Mouse (Mus musculus): ENCODE measurements around the gene Tenm1. TPM values are rescaled to one million over a fixed set of nuclear protein-coding genes. Genes with fewer than 3 reads are reported as not detected.

Gene Tenm1
- polyA plus RNA-seq, 1 experiment from 2014 or later = 0.72 TPM

DNA sequence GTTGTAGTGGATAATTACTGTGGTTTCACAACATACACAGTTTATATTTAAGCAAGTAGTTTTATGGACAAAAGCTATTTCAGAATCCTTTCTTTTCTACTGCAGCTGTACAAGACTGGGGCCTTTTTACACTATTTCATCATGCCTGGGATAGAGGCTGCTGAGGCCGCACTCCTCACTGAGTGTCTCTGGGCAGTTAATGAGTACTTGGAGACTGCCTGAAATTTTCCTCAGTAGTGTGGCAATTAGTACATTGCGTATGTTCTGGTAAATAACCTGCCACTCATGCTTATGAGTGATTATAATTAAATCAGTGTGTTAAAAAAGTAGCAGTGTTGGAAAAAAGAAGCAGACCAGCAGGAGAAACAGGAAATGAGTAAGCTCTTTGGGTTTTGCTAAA lies 442.8 kb downstream of the Tenm1 start:
- Histone ChIP-seq H3K27ac (ENCODE audit: low read length) (no peak overlapping the region), H3K9ac (replicated peaks; ENCODE audit: low read length) (no peak overlapping the region), H3K4me2 (replicated peaks; ENCODE audit: low read depth, low read length) (no peak overlapping the region), H3K9me3 (ENCODE audit: low read length) (no peaks in the 10 kb centered on the region), H3K36me3 (ENCODE audit: insufficient read depth, low read length) (no peaks in the 10 kb centered on the region), H3K4me1 (ENCODE audit: insufficient read depth, low read length) (no peaks in the 10 kb centered on the region), H3K4me3 (ENCODE audit: low read length) (no peak overlapping the region), H3K27me3 (ENCODE audit: insufficient read depth, low read length) (no peaks in the 10 kb centered on the region)
- ATAC-seq (ENCODE audit: low FRiP score, low TSS enrichment) = no peak
- 80% methylated on average over 2 of the region's 2 CpGs for WGBS

- 0% methylated on average over 1 of the region's 1 CpGs for WGBS
- Histone ChIP-seq H3K9me3 (ENCODE audit: low read length) (no peaks in the 10 kb centered on the region), H3K9ac (replicated peaks; ENCODE audit: low read length) (no peak overlapping the region), H3K4me1 (ENCODE audit: insufficient read depth, low read length) (no peaks in the 10 kb centered on the region), H3K27me3 (ENCODE audit: insufficient read depth, low read length) (no peaks in the 10 kb centered on the region), H3K4me3 (ENCODE audit: low read length) (no peak overlapping the region), H3K36me3 (ENCODE audit: insufficient read depth, low read length) (no peaks in the 10 kb centered on the region), H3K4me2 (replicated peaks; ENCODE audit: low read depth, low read length) (no peak overlapping the region), H3K27ac (ENCODE audit: low read length) (no peak overlapping the region)
- ATAC-seq (ENCODE audit: low FRiP score, low TSS enrichment) = no peak
Observed at GRCm38 (mm10) chrX:42973562-42973961, 455.4 kb downstream of the Tenm1 start.

GRCm38 (mm10) chrX:42967611-42968010 lies 461.3 kb downstream of the Tenm1 start:
- Histone ChIP-seq H3K4me3 (ENCODE audit: low read length) (no peak overlapping the region), H3K36me3 (ENCODE audit: insufficient read depth, low read length) (no peaks in the 10 kb centered on the region), H3K27me3 (ENCODE audit: insufficient read depth, low read length) (no peaks in the 10 kb centered on the region), H3K9ac (replicated peaks; ENCODE audit: low read length) (no peak overlapping the region), H3K9me3 (ENCODE audit: low read length) (no peaks in the 10 kb centered on the region), H3K27ac (ENCODE audit: low read length) (no peak overlapping the region), H3K4me1 (ENCODE audit: insufficient read depth, low read length) (no peaks in the 10 kb centered on the region), H3K4me2 (replicated peaks; ENCODE audit: low read depth, low read length) (no peak overlapping the region)
- ATAC-seq (ENCODE audit: low FRiP score, low TSS enrichment) = no peak
- WGBS = 69% methylated on average over 5 of the region's 5 CpGs

- Histone ChIP-seq H3K9me3 (ENCODE audit: low read length) (no peaks in the 10 kb centered on the region), H3K4me3 (ENCODE audit: low read length) (no peak overlapping the region), H3K4me2 (replicated peaks; ENCODE audit: low read depth, low read length) (no peak overlapping the region), H3K27me3 (ENCODE audit: insufficient read depth, low read length) (no peaks in the 10 kb centered on the region), H3K36me3 (ENCODE audit: insufficient read depth, low read length) (no peaks in the 10 kb centered on the region), H3K9ac (replicated peaks; ENCODE audit: low read length) (no peak overlapping the region), H3K4me1 (ENCODE audit: insufficient read depth, low read length) (no peaks in the 10 kb centered on the region), H3K27ac (ENCODE audit: low read length) (no peak overlapping the region)
- no peak for ATAC-seq (ENCODE audit: low FRiP score, low TSS enrichment)
- WGBS = 86% methylated on average over 1 of the region's 1 CpGs
Observed at GRCm38 (mm10) chrX:42861731-42862130, 567.2 kb downstream of the Tenm1 start.

DNA sequence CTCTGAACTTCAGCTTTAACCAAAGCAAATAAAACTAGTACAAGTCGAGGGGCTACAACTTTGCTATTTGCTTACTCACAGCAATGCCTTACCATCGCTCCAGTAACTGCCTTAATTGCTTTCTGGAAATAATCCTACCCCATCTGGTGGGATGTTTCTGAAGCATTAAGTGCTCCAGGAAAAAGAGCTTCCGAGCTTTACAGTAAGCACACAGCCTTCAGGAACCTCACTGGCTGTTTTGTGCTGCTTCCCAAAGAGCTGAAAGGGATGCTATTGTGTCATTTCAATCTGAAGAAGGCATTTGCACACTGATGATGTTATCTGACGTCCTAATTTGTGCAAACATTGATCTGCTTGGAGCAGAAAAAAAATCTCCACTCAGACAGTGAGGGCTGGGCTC lies 647.4 kb downstream of the Tenm1 start:
- Histone ChIP-seq H3K4me3 (ENCODE audit: low read length) (no peak overlapping the region), H3K27ac (ENCODE audit: low read length) (no peak overlapping the region), H3K27me3 (ENCODE audit: insufficient read depth, low read length) (no peaks in the 10 kb centered on the region), H3K4me1 (ENCODE audit: insufficient read depth, low read length) (no peaks in the 10 kb centered on the region), H3K36me3 (ENCODE audit: insufficient read depth, low read length) (no peaks in the 10 kb centered on the region), H3K4me2 (replicated peaks; ENCODE audit: low read depth, low read length) (no peak overlapping the region), H3K9me3 (ENCODE audit: low read length) (no peaks in the 10 kb centered on the region), H3K9ac (replicated peaks; ENCODE audit: low read length) (no peak overlapping the region)
- ATAC-seq (ENCODE audit: low FRiP score, low TSS enrichment) = no peak
- WGBS = 55% methylated on average over 4 of the region's 4 CpGs

- WGBS = 87% methylated on average over 3 of the region's 3 CpGs
- H3K27ac ChIP-seq (ENCODE audit: low read length) = no peak overlapping the region
Observed at GRCm38 (mm10) chrX:42718078-42718785, 710.7 kb downstream of the Tenm1 start.

GRCm38 (mm10) chrX:42700291-42700690 lies 728.6 kb downstream of the Tenm1 start:
- Histone ChIP-seq H3K9me3 (ENCODE audit: low read length) (no peaks in the 10 kb centered on the region), H3K4me2 (replicated peaks; ENCODE audit: low read depth, low read length) (no peak overlapping the region), H3K27ac (ENCODE audit: low read length) (no peak overlapping the region), H3K27me3 (ENCODE audit: insufficient read depth, low read length) (no peaks in the 10 kb centered on the region), H3K4me3 (ENCODE audit: low read length) (no peak overlapping the region), H3K4me1 (ENCODE audit: insufficient read depth, low read length) (no peaks in the 10 kb centered on the region), H3K9ac (replicated peaks; ENCODE audit: low read length) (no peak overlapping the region), H3K36me3 (ENCODE audit: insufficient read depth, low read length) (no peaks in the 10 kb centered on the region)
- no peak for ATAC-seq (ENCODE audit: low FRiP score, low TSS enrichment)
- WGBS = 45% methylated on average over 3 of the region's 3 CpGs

More at GRCm38 (mm10) chrX:42718078-42718785, 710.7 kb downstream of the Tenm1 start:
- no peak overlapping the region for H3K4me2 ChIP-seq (replicated peaks; ENCODE audit: low read depth, low read length)
- no peak overlapping the region for H3K4me3 ChIP-seq (ENCODE audit: low read length)
- ATAC-seq (ENCODE audit: low FRiP score, low TSS enrichment) = no peak
- H3K9me3 ChIP-seq (ENCODE audit: low read length) = no peaks in the 10 kb centered on the region
- H3K9ac ChIP-seq (replicated peaks; ENCODE audit: low read length) = no peak overlapping the region
- no peaks in the 10 kb centered on the region for H3K27me3 ChIP-seq (ENCODE audit: insufficient read depth, low read length)
- no peaks in the 10 kb centered on the region for H3K4me1 ChIP-seq (ENCODE audit: insufficient read depth, low read length)
- H3K36me3 ChIP-seq (ENCODE audit: insufficient read depth, low read length) = no peaks in the 10 kb centered on the region

- Histone ChIP-seq H3K4me3 (ENCODE audit: low read length) (no peak overlapping the region), H3K4me2 (replicated peaks; ENCODE audit: low read depth, low read length) (no peak overlapping the region), H3K4me1 (ENCODE audit: insufficient read depth, low read length) (no peaks in the 10 kb centered on the region), H3K9me3 (ENCODE audit: low read length) (no peaks in the 10 kb centered on the region), H3K36me3 (ENCODE audit: insufficient read depth, low read length) (no peaks in the 10 kb centered on the region), H3K27me3 (ENCODE audit: insufficient read depth, low read length) (no peaks in the 10 kb centered on the region), H3K9ac (replicated peaks; ENCODE audit: low read length) (no peak overlapping the region), H3K27ac (ENCODE audit: low read length) (no peak overlapping the region)
- ATAC-seq (ENCODE audit: low FRiP score, low TSS enrichment) = no peak
- WGBS = 69% methylated on average over 3 of the region's 3 CpGs
Observed at GRCm38 (mm10) chrX:42647131-42647530, 781.8 kb downstream of the Tenm1 start.

GRCm38 (mm10) chrX:42580521-42580920 lies 848.4 kb downstream of the Tenm1 start:
- 64% methylated on average over 2 of the region's 2 CpGs for WGBS
- no peak for ATAC-seq (ENCODE audit: low FRiP score, low TSS enrichment)

DNA sequence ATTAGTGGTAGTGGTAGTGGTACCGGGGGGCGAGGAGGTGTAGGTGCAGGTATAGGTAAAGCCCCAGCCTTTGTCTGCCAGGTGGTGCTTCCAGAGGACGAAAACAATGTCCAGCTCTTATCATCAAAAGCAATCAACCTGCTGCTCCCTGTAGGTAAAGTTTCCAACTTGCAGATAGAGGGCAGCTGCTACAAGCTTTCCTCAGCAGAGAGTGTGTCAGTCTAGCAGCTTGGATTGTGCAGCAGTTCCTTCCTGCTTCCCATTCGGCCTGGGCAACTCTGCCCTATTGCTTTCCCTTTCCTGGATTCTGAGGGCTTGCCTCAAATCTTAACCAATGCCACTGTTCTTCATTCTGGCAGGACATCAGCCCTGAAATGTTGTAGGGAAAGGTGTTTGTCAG lies 870.2 kb downstream of the Tenm1 start:
- WGBS = 69% methylated on average over 4 of the region's 4 CpGs

More at GRCm38 (mm10) chrX:42580521-42580920, 848.4 kb downstream of the Tenm1 start:
- Histone ChIP-seq H3K4me1 (ENCODE audit: insufficient read depth, low read length) (0 out of 2 replicates have a peak, but pooled peaks cover 3% of the 10 kb centered on the region), H3K9ac (replicated peaks; ENCODE audit: low read length) (no peak overlapping the region), H3K4me2 (replicated peaks; ENCODE audit: low read depth, low read length) (no peak overlapping the region), H3K36me3 (ENCODE audit: insufficient read depth, low read length) (no peaks in the 10 kb centered on the region), H3K27me3 (ENCODE audit: insufficient read depth, low read length) (no peaks in the 10 kb centered on the region), H3K4me3 (ENCODE audit: low read length) (no peak overlapping the region), H3K27ac (ENCODE audit: low read length) (no peak overlapping the region), H3K9me3 (ENCODE audit: low read length) (no peaks in the 10 kb centered on the region)

More for the DNA sequence above, 870.2 kb downstream of the Tenm1 start:
- no peak overlapping the region for H3K27ac ChIP-seq (ENCODE audit: low read length)
- H3K4me2 ChIP-seq (replicated peaks; ENCODE audit: low read depth, low read length) = no peak overlapping the region
- no peaks in the 10 kb centered on the region for H3K36me3 ChIP-seq (ENCODE audit: insufficient read depth, low read length)
- no peak for ATAC-seq (ENCODE audit: low FRiP score, low TSS enrichment)
- no peak overlapping the region for H3K9ac ChIP-seq (replicated peaks; ENCODE audit: low read length)
- H3K4me3 ChIP-seq (ENCODE audit: low read length) = no peak overlapping the region
- H3K4me1 ChIP-seq (ENCODE audit: insufficient read depth, low read length) = no peaks in the 10 kb centered on the region
- H3K27me3 ChIP-seq (ENCODE audit: insufficient read depth, low read length) = no peaks in the 10 kb centered on the region; the same call in 1 of the 2 replicates
- no peaks in the 10 kb centered on the region for H3K9me3 ChIP-seq (ENCODE audit: low read length)
